In genomic region chr6:141380927-141381326, GRCm38 (mm10) we compare ENCODE assay signal across 10 mouse cellular contexts.
DNase-seq lines count a peak whose midpoint lies in the region; ATAC-seq and TF ChIP-seq lines count a peak whose summit lies in the region.
"Had no signal": no experiment of that assay in that cellular context is flagged by ENCODE, and none has a peak within 500 bp of the region (broad histone marks: within the 10 kb centered on the region; RNA-seq: fewer than 3 reads in every experiment).

No protein-coding gene starts in this region.

- ATAC-seq in liver, postnatal 0 days, result no peak
- ATAC-seq in limb, embryonic 14.5 days (ENCODE audit: low FRiP score, low read depth), result peak; percentile 19; the same call in 1 of the 2 replicates
- peak; percentile 54; the same call in 1 of the 2 replicates for ATAC-seq in stomach, embryonic 14.5 days (ENCODE audit: insufficient number of reproducible peaks, insufficient read depth, low FRiP score, low read depth)
- ATAC-seq: inflammation-experienced regulatory T-cells, adult 6 months; Patski had no signal

- no peaks in the 10 kb centered on the region for H3K36me3 ChIP-seq in liver, postnatal 0 days (replicated peaks; ENCODE audit: insufficient read depth, low read length)
- H3K36me3 ChIP-seq in limb, embryonic 14.5 days (ENCODE audit: control insufficient read depth, insufficient read depth, low read length), result no peaks in the 10 kb centered on the region
- H3K36me3 ChIP-seq in stomach, embryonic 14.5 days (ENCODE audit: control insufficient read depth, insufficient read depth, low read length), result no peaks in the 10 kb centered on the region

- 0 out of 2 replicates have a peak, but pooled peaks cover 6% of the 10 kb centered on the region for H3K4me1 ChIP-seq in liver, postnatal 0 days (ENCODE audit: insufficient read depth)
- peaks cover 5% of the 10 kb centered on the region; the same call in 1 of the 2 replicates for H3K4me1 ChIP-seq in embryonic fibroblast, embryonic 13.5 days (ENCODE audit: control insufficient read depth, insufficient read depth, low read length)
- H3K4me1 ChIP-seq in limb, embryonic 14.5 days (ENCODE audit: control insufficient read depth, insufficient read depth, low read length), result peaks cover 26% of the 10 kb centered on the region
- H3K4me1 ChIP-seq in stomach, embryonic 14.5 days (ENCODE audit: control insufficient read depth, insufficient read depth, low read length), result peaks cover 13% of the 10 kb centered on the region; the same call in 1 of the 2 replicates

- no peak overlapping the region for H3K27ac ChIP-seq in liver, postnatal 0 days (ENCODE audit: low read depth)
- peak overlapping the region; percentile 32; the same call in 1 of the 2 replicates for H3K27ac ChIP-seq in embryonic fibroblast, embryonic 13.5 days (ENCODE audit: insufficient read depth, low read length)
- H3K27ac ChIP-seq in limb, embryonic 14.5 days (replicated peaks; ENCODE audit: low read depth, low read length), result peak overlapping the region; percentile 41; the same call in 1 of the 2 replicates
- H3K27ac ChIP-seq in stomach, embryonic 14.5 days (ENCODE audit: low read length), result peak overlapping the region; percentile 41; the same call in 1 of the 2 replicates

- H3K9me3 ChIP-seq in liver, postnatal 0 days (ENCODE audit: low read length), result no peaks in the 10 kb centered on the region
- no peaks in the 10 kb centered on the region for H3K9me3 ChIP-seq in limb, embryonic 14.5 days (ENCODE audit: control insufficient read depth, low read length)
- no peaks in the 10 kb centered on the region for H3K9me3 ChIP-seq in stomach, embryonic 14.5 days (ENCODE audit: control insufficient read depth, low read depth, low read length)

- DNase-seq in liver, result peak; percentile 5
- no peak for DNase-seq in liver, postnatal 0 days
- DNase-seq in limb, embryonic 14.5 days (ENCODE audit: low spot score), result peak; percentile 33
- no peak for DNase-seq in urinary bladder, postnatal 4 days (ENCODE audit: low spot score in 2 of 2)
- DNase-seq in layer of hippocampus, postnatal 14 days (ENCODE audit: low spot score in 2 of 2), result no peak
- DNase-seq: cerebellum, postnatal 10 days had no signal

- no peak for TF ChIP-seq CTCF in liver, postnatal 0 days (IDR thresholded peaks at IDR 0.05; ENCODE audit: low read depth)
- no peak for TF ChIP-seq CTCF in embryonic fibroblast, embryonic 13.5 days (IDR thresholded peaks at IDR 0.05; ENCODE audit: borderline replicate concordance, insufficient read depth, low read length)

- H3K4me2 ChIP-seq in liver, postnatal 0 days (ENCODE audit: low read depth, low read length), result no peak overlapping the region
- H3K4me2 ChIP-seq in limb, embryonic 14.5 days (replicated peaks; ENCODE audit: low read depth, low read length, severe bottlenecking), result peak overlapping the region; percentile 26; the same call in 1 of the 2 replicates
- H3K4me2 ChIP-seq in stomach, embryonic 14.5 days (replicated peaks; ENCODE audit: low read depth, low read length), result peak overlapping the region; percentile 35

- TF ChIP-seq EP300 in liver, postnatal 0 days (IDR thresholded peaks at IDR 0.05; ENCODE audit: low read depth), result no peak

- H3K9ac ChIP-seq in liver, postnatal 0 days (replicated peaks), result no peak overlapping the region
- no peak overlapping the region for H3K9ac ChIP-seq in limb, embryonic 14.5 days (ENCODE audit: low read depth, low read length, severe bottlenecking)
- H3K9ac ChIP-seq in stomach, embryonic 14.5 days (replicated peaks; ENCODE audit: low read depth, low read length), result no peak overlapping the region

- 59% methylated on average over 12 of the region's 12 CpGs for WGBS in liver, postnatal 0 days (ENCODE audit: insufficient replicate concordance)
- whole genome bisulfite sequencing in limb, embryonic 14.5 days, result 10% methylated on average over 12 of the region's 12 CpGs
- 11% methylated on average over 12 of the region's 12 CpGs for WGBS in stomach, embryonic 14.5 days

- no peaks in the 10 kb centered on the region for H3K27me3 ChIP-seq in liver, postnatal 0 days (ENCODE audit: insufficient read depth, low read length)
- no peaks in the 10 kb centered on the region for H3K27me3 ChIP-seq in limb, embryonic 14.5 days (ENCODE audit: control insufficient read depth, insufficient read depth, low read length)
- H3K27me3 ChIP-seq in stomach, embryonic 14.5 days (ENCODE audit: control insufficient read depth, insufficient read depth, low read length), result no peaks in the 10 kb centered on the region
- H3K27me3 ChIP-seq: Patski had no signal

- no peak overlapping the region for H3K4me3 ChIP-seq in liver, postnatal 0 days (ENCODE audit: low read depth, low read length)
- no peak overlapping the region for H3K4me3 ChIP-seq in embryonic fibroblast, embryonic 13.5 days (ENCODE audit: insufficient read depth, low read length)
- no peak overlapping the region for H3K4me3 ChIP-seq in limb, embryonic 14.5 days (replicated peaks; ENCODE audit: low read length)
- no peak overlapping the region for H3K4me3 ChIP-seq in stomach, embryonic 14.5 days (ENCODE audit: low read depth, low read length)

- TF ChIP-seq POLR2A in embryonic fibroblast, embryonic 13.5 days (IDR thresholded peaks at IDR 0.05; ENCODE audit: low read depth, low read length), result no peak
- TF ChIP-seq POLR2A in limb, embryonic 14.5 days (IDR thresholded peaks at IDR 0.05; ENCODE audit: borderline replicate concordance, extremely low read depth, insufficient read depth, insufficient read length), result no peak

Comparison
In these comparisons a context has a peak if more than half of its experiments do, and no peak if none do; other contexts are left out.
1. DNase-seq: peak in liver (single experiment) and limb, embryonic 14.5 days (single experiment); none in liver, postnatal 0 days (single experiment), urinary bladder, postnatal 4 days (0 of 2) and layer of hippocampus, postnatal 14 days (0 of 2).